Mouse (Mus musculus) stomach, postnatal 0 days (tissue): ENCODE data around the gene Sgk1. TPM values are rescaled to one million over a fixed set of nuclear protein-coding genes. Genes with fewer than 3 reads are reported as not detected.
A peak's percentile ranks its signal among the peaks of the same experiment; 100 is the strongest.

ENCODE experiments used
- ATAC-seq: fragments of 200-750 bp; cut with Nextera tagmentation; 2 replicates; pipeline ENCODE4 v1.8.0; 2017; ENCODE audit not compliant: low FRiP score, low TSS enrichment
- DNase-seq: peaks from one replicate; pipeline ENCODE4 v3.0.0-alpha.2; 2016; ENCODE audit warnings: low spot score
- H3K27ac ChIP-seq: fragments of 300-500 bp; sonication (generic); replicated peaks from 2 replicates; pipeline ENCODE4 v1.5.1; 2014; ENCODE audit warnings: mild to moderate bottlenecking, control low read depth
- H3K27me3 ChIP-seq: fragments of 300-500 bp; sonication (generic); 2 replicates; pipeline ENCODE4 v1.6.1; 2014; ENCODE audit warnings: low read length; ENCODE audit not compliant: control insufficient read depth, insufficient read depth
- H3K36me3 ChIP-seq: fragments of 300-500 bp; sonication (generic); 2 replicates; pipeline ENCODE4 v1.6.1; 2014; ENCODE audit warnings: low read length, mixed read lengths; ENCODE audit not compliant: control insufficient read depth, insufficient read depth
- H3K4me1 ChIP-seq: fragments of 300-500 bp; sonication (generic); replicated peaks from 2 replicates; pipeline ENCODE4 v1.6.1; 2014; ENCODE audit warnings: antibody characterized with exemption; ENCODE audit not compliant: control insufficient read depth, insufficient read depth
- H3K4me2 ChIP-seq: fragments of 300-500 bp; sonication (generic); replicated peaks from 2 replicates; pipeline ENCODE4 v1.6.1; 2014; ENCODE audit warnings: low read depth, mild to moderate bottlenecking, control low read depth, moderate library complexity
- H3K4me3 ChIP-seq: fragments of 300-500 bp; sonication (generic); 2 replicates; pipeline ENCODE4 v1.5.1; 2014; ENCODE audit warnings: low read depth, low read length, control low read depth
- H3K9ac ChIP-seq: fragments of 300-500 bp; sonication (generic); 2 replicates; pipeline ENCODE4 v1.6.1; 2014; ENCODE audit warnings: mild to moderate bottlenecking, low read length, control low read depth, mixed read lengths
- H3K9me3 ChIP-seq: fragments of 300-500 bp; sonication (generic); 2 replicates; pipeline ENCODE4 v1.6.1; 2016; ENCODE audit warnings: low read length; ENCODE audit not compliant: control insufficient read depth
- CTCF ChIP-seq: IDR thresholded peaks from 2 replicates; pipeline ENCODE4 v1.5.1; 2016; ENCODE audit warnings: antibody characterized with exemption, low read depth, mild to moderate bottlenecking, moderate library complexity
- EP300 ChIP-seq: optimal IDR thresholded peaks from 2 replicates; pipeline ENCODE3; 2016; ENCODE audit warnings: antibody characterized with exemption
- WGBS: fragments of 180-500 bp; shearing (Covaris S2); extraction: QIAGEN DNeasy Blood & Tissue Kit; methylation state at CpG from one replicate; pipeline ENCODE4 v1.1.7; 2014; 5-methylcytosine and 5-hydroxymethylcytosine counted together
- polyA plus RNA-seq: library from polyadenylated mRNA; unstranded; fragments of >200 nt; fragmentation: Nextera tagmentation; extraction: Ambion mirVana; gene quantifications from 2 replicates; pipeline ENCODE4 v1.2.1, GENCODE M21; 2015

Sgk1 gene
- polyA plus RNA-seq, 1 experiment from 2014 or later, result 60.0 TPM

GRCm38 (mm10) chr10:21936513-21937221, 54.7 kb downstream of the Sgk1 start:
- no peak overlapping the region for H3K4me2 ChIP-seq
- H3K27me3 ChIP-seq, result no peaks in the 10 kb centered on the region
- ATAC-seq, result peak; percentile 35; the same call in 1 of the 2 replicates
- H3K36me3 ChIP-seq, result no peaks in the 10 kb centered on the region
- no peaks in the 10 kb centered on the region for H3K9me3 ChIP-seq
- WGBS, result 40% methylated on average over 12 of the region's 12 CpGs
- H3K27ac ChIP-seq, result no peak overlapping the region
- H3K4me3 ChIP-seq, result no peak overlapping the region
- H3K4me1 ChIP-seq, result 0 out of 2 replicates have a peak, but pooled peaks cover 3% of the 10 kb centered on the region
- TF ChIP-seq EP300 (no peak), CTCF (no peak)
- H3K9ac ChIP-seq, result no peak overlapping the region
- no peak for DNase-seq

GRCm38 (mm10) chr10:21937222-21937605, 55.2 kb downstream of the Sgk1 start:
- H3K27me3 ChIP-seq, result no peaks in the 10 kb centered on the region
- H3K4me1 ChIP-seq, result 0 out of 2 replicates have a peak, but pooled peaks cover 3% of the 10 kb centered on the region
- H3K4me3 ChIP-seq, result no peak overlapping the region
- H3K4me2 ChIP-seq, result no peak overlapping the region
- TF ChIP-seq CTCF (no peak), EP300 (no peak)
- peak; percentile 21 for DNase-seq
- no peaks in the 10 kb centered on the region for H3K36me3 ChIP-seq
- 20% methylated on average over 9 of the region's 9 CpGs for WGBS
- H3K9ac ChIP-seq, result no peak overlapping the region
- ATAC-seq, result no peak
- H3K9me3 ChIP-seq, result no peaks in the 10 kb centered on the region
- H3K27ac ChIP-seq, result no peak overlapping the region

- DNase-seq (no peak), ATAC-seq (no peak)
- H3K27ac ChIP-seq, result no peak overlapping the region
- TF ChIP-seq CTCF (no peak), EP300 (no peak)
- H3K9me3 ChIP-seq, result no peaks in the 10 kb centered on the region
- H3K36me3 ChIP-seq, result no peaks in the 10 kb centered on the region
- 84% methylated on average over 4 of the region's 4 CpGs for WGBS
- H3K27me3 ChIP-seq, result no peaks in the 10 kb centered on the region
- H3K4me3 ChIP-seq, result no peak overlapping the region
- H3K4me1 ChIP-seq, result 0 out of 2 replicates have a peak, but pooled peaks cover 3% of the 10 kb centered on the region
- H3K4me2 ChIP-seq, result no peak overlapping the region
- no peak overlapping the region for H3K9ac ChIP-seq
Observed at GRCm38 (mm10) chr10:21938166-21938565, 56.2 kb downstream of the Sgk1 start.

GRCm38 (mm10) chr10:21941235-21941634, 59.3 kb downstream of the Sgk1 start:
- TF ChIP-seq EP300 (no peak), CTCF (no peak)
- DNase-seq (no peak), ATAC-seq (no peak)
- Histone ChIP-seq H3K27ac (no peak overlapping the region), H3K4me3 (no peak overlapping the region), H3K36me3 (no peaks in the 10 kb centered on the region), H3K9me3 (no peaks in the 10 kb centered on the region), H3K27me3 (no peaks in the 10 kb centered on the region), H3K9ac (no peak overlapping the region), H3K4me1 (0 out of 2 replicates have a peak, but pooled peaks cover 3% of the 10 kb centered on the region), H3K4me2 (no peak overlapping the region)
- WGBS, result 54% methylated on average over 3 of the region's 3 CpGs

- no peaks in the 10 kb centered on the region for H3K27me3 ChIP-seq
- no peaks in the 10 kb centered on the region for H3K36me3 ChIP-seq
- H3K9me3 ChIP-seq, result no peaks in the 10 kb centered on the region
- WGBS, result 93% methylated on average over 6 of the region's 6 CpGs
- H3K9ac ChIP-seq, result no peak overlapping the region
- DNase-seq (no peak), ATAC-seq (no peak)
- no peaks in the 10 kb centered on the region for H3K4me1 ChIP-seq
- H3K4me3 ChIP-seq, result no peak overlapping the region
- no peak overlapping the region for H3K27ac ChIP-seq
- no peak overlapping the region for H3K4me2 ChIP-seq
- no peak for TF ChIP-seq CTCF
- TF ChIP-seq EP300, result no peak
Observed at GRCm38 (mm10) chr10:21943145-21943700, 61.2 kb downstream of the Sgk1 start.

- H3K4me2 ChIP-seq, result no peak overlapping the region
- no peaks in the 10 kb centered on the region for H3K27me3 ChIP-seq
- ATAC-seq, result no peak
- H3K9me3 ChIP-seq, result no peaks in the 10 kb centered on the region
- no peak for DNase-seq
- H3K4me3 ChIP-seq, result no peak overlapping the region
- H3K36me3 ChIP-seq, result no peaks in the 10 kb centered on the region
- WGBS, result 70% methylated on average over 1 of the region's 1 CpGs
- H3K4me1 ChIP-seq, result no peaks in the 10 kb centered on the region
- no peak overlapping the region for H3K9ac ChIP-seq
- no peak overlapping the region for H3K27ac ChIP-seq
- TF ChIP-seq EP300, result no peak
Observed at GRCm38 (mm10) chr10:21945195-21945594, 63.2 kb downstream of the Sgk1 start.
